Mouse (Mus musculus) kidney, adult 2 months (tissue): ENCODE measurements around the gene Chrm4.

Source experiments
- CTCF ChIP-seq: fragments of 200-500 bp; conservative IDR thresholded peaks from 2 replicates; pipeline ENCODE4 v1.5.1; 2011; ENCODE audit warnings: low read depth, mild to moderate bottlenecking, control low read depth, low read length, moderate library complexity, mixed read lengths; ENCODE audit not compliant: insufficient read depth, insufficient read length
- POLR2A ChIP-seq: fragments of 200-500 bp; IDR thresholded peaks from one replicate; pipeline ENCODE4 v1.6.1; 2011; ENCODE audit warnings: low read depth, low read length, control low read depth

DNA sequence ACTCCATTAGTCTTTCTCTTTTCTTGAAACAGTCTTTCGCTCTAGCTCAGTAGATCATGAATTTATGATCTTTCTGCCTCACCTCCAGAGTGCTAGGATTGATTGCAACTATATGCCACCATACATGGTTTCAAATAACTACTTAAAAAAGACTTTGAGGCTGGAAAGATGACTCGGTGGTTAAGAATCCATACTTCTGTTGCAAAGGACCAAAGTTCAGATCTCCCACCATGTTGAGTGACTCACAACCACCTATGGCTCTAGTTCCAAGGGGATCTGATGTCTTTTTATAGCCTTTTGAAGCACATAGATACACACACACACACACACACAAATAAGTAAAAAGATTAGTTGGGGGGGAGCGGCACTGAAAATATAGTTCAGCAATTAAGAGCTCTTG is 31.6 kb upstream of the Chrm4 start:
- TF ChIP-seq CTCF: no peak
- no peak for TF ChIP-seq POLR2A
